In genomic region chr1:58029636-58030117, GRCm38 (mm10) we compare ENCODE assay signal across 8 mouse cellular contexts. TPM values are rescaled to one million over a fixed set of nuclear protein-coding genes. Genes with fewer than 3 reads are reported as not detected.
DNase-seq lines count a peak whose midpoint lies in the region; ATAC-seq and TF ChIP-seq lines count a peak whose summit lies in the region.

TSS of gene Aox1 (plus strand) at chr1:58029931.

- peak; percentile 26 for ATAC-seq in embryonic facial prominence, embryonic 14.5 days (ENCODE audit: low read depth)
- ATAC-seq in limb, embryonic 15.5 days (ENCODE audit: insufficient number of reproducible peaks, low FRiP score, low TSS enrichment, low read depth), result peak; percentile 44
- peak; percentile 62 for ATAC-seq in midbrain, embryonic 15.5 days (replicated peaks)

- H3K4me3 ChIP-seq in ES-Bruce4 (ENCODE audit: low read depth, low read length), result peak within 1 kb of the TSS; percentile 42
- H3K4me3 ChIP-seq in embryonic facial prominence, embryonic 14.5 days (ENCODE audit: low read depth, low read length), result peak within 1 kb of the TSS; percentile 26
- peak within 1 kb of the TSS; percentile 32 for H3K4me3 ChIP-seq in limb, embryonic 15.5 days
- 0 out of 2 replicates have a peak within 1 kb of the TSS, but pooled peaks have one; percentile 3 for H3K4me3 ChIP-seq in midbrain, embryonic 15.5 days

- peak within 1 kb of the TSS; percentile 72 for H3K27ac ChIP-seq in ES-Bruce4 (ENCODE audit: insufficient read depth, low read length)
- 0 out of 2 replicates have a peak within 1 kb of the TSS, but pooled peaks have one; percentile 17 for H3K27ac ChIP-seq in embryonic facial prominence, embryonic 14.5 days (replicated peaks; ENCODE audit: low read depth, low read length)
- H3K27ac ChIP-seq in limb, embryonic 15.5 days, result peak within 1 kb of the TSS; percentile 64
- H3K27ac ChIP-seq in midbrain, embryonic 15.5 days, result no peak within 1 kb of the TSS

- H3K4me1 ChIP-seq in ES-Bruce4 (ENCODE audit: control insufficient read depth, insufficient read depth, low read length), result no peaks in the 10 kb centered on the region
- peaks cover 16% of the 10 kb centered on the region for H3K4me1 ChIP-seq in embryonic facial prominence, embryonic 14.5 days (ENCODE audit: control insufficient read depth, insufficient read depth, low read length)
- H3K4me1 ChIP-seq in limb, embryonic 15.5 days, result peaks cover 19% of the 10 kb centered on the region
- no peaks in the 10 kb centered on the region for H3K4me1 ChIP-seq in midbrain, embryonic 15.5 days

- H3K27me3 ChIP-seq in ES-Bruce4 (ENCODE audit: control insufficient read depth, insufficient read depth, low read length, poor library complexity, severe bottlenecking), result no peaks in the 10 kb centered on the region
- no peaks in the 10 kb centered on the region for H3K27me3 ChIP-seq in embryonic facial prominence, embryonic 14.5 days (replicated peaks; ENCODE audit: control insufficient read depth, insufficient read depth, low read length)
- H3K27me3 ChIP-seq in limb, embryonic 15.5 days, result no peaks in the 10 kb centered on the region
- no peaks in the 10 kb centered on the region for H3K27me3 ChIP-seq in midbrain, embryonic 15.5 days (replicated peaks)

- peak; percentile 45; the same call in 1 of the 2 replicates for TF ChIP-seq EP300 in ES-Bruce4 (IDR thresholded peaks at IDR 0.05; ENCODE audit: insufficient read depth, low read depth, low read length)

- peak in 1 of 2 experiments; percentile 30 for DNase-seq in adrenal gland, postnatal 4 days (ENCODE audit: low spot score in 2 of 2)
- DNase-seq in embryonic facial prominence, embryonic 14.5 days (ENCODE audit: low spot score), result peak; percentile 81
- peak; percentile 85 for DNase-seq in heart, adult 8-10 months (ENCODE audit: low spot score)
- peak; percentile 26 to 33 for DNase-seq in kidney, adult 8-10 months
- peak; percentile 46 for DNase-seq in urinary bladder, postnatal 25 days (ENCODE audit: low spot score)

- H3K9me3 ChIP-seq in ES-Bruce4 (replicated peaks; ENCODE audit: control insufficient read depth, insufficient read depth, low read length, poor library complexity, severe bottlenecking), result no peaks in the 10 kb centered on the region
- no peaks in the 10 kb centered on the region for H3K9me3 ChIP-seq in embryonic facial prominence, embryonic 14.5 days (ENCODE audit: control insufficient read depth, low read length)
- no peaks in the 10 kb centered on the region for H3K9me3 ChIP-seq in limb, embryonic 15.5 days
- H3K9me3 ChIP-seq in midbrain, embryonic 15.5 days, result no peaks in the 10 kb centered on the region

- 15% methylated on average over 12 of the region's 12 CpGs for WGBS in embryonic facial prominence, embryonic 14.5 days
- WGBS in limb, embryonic 15.5 days, result 8% methylated on average over 12 of the region's 12 CpGs
- 18% methylated on average over 12 of the region's 12 CpGs for WGBS in midbrain, embryonic 15.5 days

- no peak for TF ChIP-seq CTCF in ES-Bruce4 (IDR thresholded peaks at IDR 0.05; ENCODE audit: low read depth, low read length)

- H3K9ac ChIP-seq in ES-Bruce4 (ENCODE audit: low read depth, poor library complexity, severe bottlenecking), result peak within 1 kb of the TSS; percentile 40; the same call in 1 of the 2 replicates
- 0 out of 2 replicates have a peak within 1 kb of the TSS, but pooled peaks have one; percentile 21 for H3K9ac ChIP-seq in embryonic facial prominence, embryonic 14.5 days (ENCODE audit: low read depth, low read length)
- no peak within 1 kb of the TSS for H3K9ac ChIP-seq in limb, embryonic 15.5 days
- no peak within 1 kb of the TSS for H3K9ac ChIP-seq in midbrain, embryonic 15.5 days

- no peak for TF ChIP-seq POLR2A in ES-Bruce4 (IDR thresholded peaks at IDR 0.05; ENCODE audit: insufficient read depth, low read length)

- peaks cover 6% of the 10 kb centered on the region for H3K36me3 ChIP-seq in ES-Bruce4 (ENCODE audit: control insufficient read depth, insufficient read depth, low read length, poor library complexity, severe bottlenecking)
- H3K36me3 ChIP-seq in embryonic facial prominence, embryonic 14.5 days (ENCODE audit: control insufficient read depth, insufficient read depth, low read length), result peaks cover 8% of the 10 kb centered on the region; the same call in 1 of the 2 replicates
- H3K36me3 ChIP-seq in limb, embryonic 15.5 days, result no peaks in the 10 kb centered on the region
- no peaks in the 10 kb centered on the region for H3K36me3 ChIP-seq in midbrain, embryonic 15.5 days (replicated peaks)

- H3K4me2 ChIP-seq in embryonic facial prominence, embryonic 14.5 days (ENCODE audit: low read depth, low read length), result peak within 1 kb of the TSS; percentile 49
- peak within 1 kb of the TSS; percentile 47 for H3K4me2 ChIP-seq in limb, embryonic 15.5 days
- peak within 1 kb of the TSS; percentile 24 for H3K4me2 ChIP-seq in midbrain, embryonic 15.5 days

RNA-seq across cellular contexts. Expression of gene Aox1, which starts in this region (rescaled TPM):
- 0.37 and 0.52 TPM in 2 replicates for polyA plus RNA-seq in ES-Bruce4 (2011; ENCODE audit: insufficient read depth, insufficient read length, low read depth, missing spikeins)
- 10 to 100 TPM; 14.2 to 16.9 TPM for total RNA-seq in adrenal gland, postnatal 4 days (2021)
- 0.70 and 0.89 TPM in 2 replicates for polyA plus RNA-seq in embryonic facial prominence, embryonic 14.5 days (2014; fragmentation: Nextera tagmentation; extraction: Ambion mirVana)
- 10 to 100 TPM; 12.9 to 16.6 (median 13.5) TPM for total RNA-seq in heart, adult 8-10 months (2022)
- 0.42 and 0.77 TPM in 2 replicates for polyA plus RNA-seq in limb, embryonic 15.5 days (2015; fragmentation: Nextera tagmentation; extraction: Ambion mirVana)
- 0.20 and 0.26 TPM in 2 replicates for polyA plus RNA-seq in midbrain, embryonic 15.5 days (2015; fragmentation: Nextera tagmentation; extraction: Ambion mirVana)

Comparison
In these comparisons a context has a peak if more than half of its experiments do, and no peak if none do; other contexts are left out.
1. Peak in DNase-seq, ATAC-seq, H3K4me3 ChIP-seq, H3K27ac ChIP-seq, H3K9ac ChIP-seq and H3K4me2 ChIP-seq in embryonic facial prominence, embryonic 14.5 days; RNA of the gene not detected or under 1 TPM.
2. Peak in ATAC-seq, H3K4me3 ChIP-seq, H3K27ac ChIP-seq and H3K4me2 ChIP-seq in limb, embryonic 15.5 days; RNA of the gene not detected or under 1 TPM.
3. Peak in ATAC-seq, H3K4me3 ChIP-seq and H3K4me2 ChIP-seq in midbrain, embryonic 15.5 days; RNA of the gene not detected or under 1 TPM.